Mouse (Mus musculus): ENCODE data around the gene Ndufaf8.

The Ndufaf8 gene

DNA sequence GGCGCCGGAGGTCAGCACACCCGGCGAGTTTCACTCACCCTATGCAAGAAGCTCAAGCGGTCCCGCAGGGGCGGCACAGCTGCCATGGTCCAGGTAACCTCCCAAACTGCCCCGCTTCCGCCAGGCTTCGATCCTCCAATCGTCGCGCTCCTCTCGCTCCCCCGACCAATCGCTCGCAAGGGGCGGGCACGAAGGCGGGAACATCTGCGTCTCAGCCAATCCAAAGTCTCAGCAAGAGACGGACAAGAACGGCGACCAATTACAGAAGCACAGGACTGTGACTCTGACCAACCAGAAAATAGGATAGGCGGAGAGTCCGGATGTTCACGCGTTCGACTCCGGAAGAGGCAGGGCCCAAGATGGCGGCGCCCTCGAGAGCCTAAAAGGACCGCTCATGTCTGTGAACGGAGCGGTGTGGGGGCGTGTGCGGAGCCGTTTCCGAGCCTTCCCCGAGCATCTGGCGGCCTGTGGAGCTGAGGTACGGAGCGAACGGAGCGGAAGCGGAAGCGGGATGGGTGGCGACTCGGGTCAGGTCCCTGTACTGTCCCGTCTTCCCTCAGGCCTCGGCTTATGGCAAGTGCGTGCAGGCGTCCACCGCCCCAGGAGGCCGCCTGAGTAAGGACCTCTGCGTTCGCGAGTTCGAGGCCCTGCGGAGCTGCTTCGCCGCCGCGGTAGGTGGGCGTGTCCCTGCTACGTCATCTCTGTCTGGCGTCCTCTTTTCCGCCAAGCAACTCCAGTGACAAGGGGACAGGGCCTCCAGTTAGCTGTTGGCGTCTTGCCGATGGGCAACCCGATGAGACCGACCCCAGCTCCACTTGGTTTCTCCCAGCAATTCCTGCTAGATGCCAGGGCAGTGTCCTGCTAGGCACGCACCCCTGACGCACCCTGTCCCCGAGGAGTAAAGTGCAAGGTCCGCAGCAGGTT lies at the start of gene Ndufaf8, which contains the start of gene Tepsin:
Gene Ndufaf8, plus strand, starts transcription at position 341 of the 924 bp plus-strand sequence.
Gene Tepsin, minus strand, starts transcription at position 144 of the 924 bp plus-strand sequence.
- DNase-seq (ENCODE audit: inconsistent age in 2 of 2, low spot score in 1 of 2): peak; percentile 99 to 100

DNA sequence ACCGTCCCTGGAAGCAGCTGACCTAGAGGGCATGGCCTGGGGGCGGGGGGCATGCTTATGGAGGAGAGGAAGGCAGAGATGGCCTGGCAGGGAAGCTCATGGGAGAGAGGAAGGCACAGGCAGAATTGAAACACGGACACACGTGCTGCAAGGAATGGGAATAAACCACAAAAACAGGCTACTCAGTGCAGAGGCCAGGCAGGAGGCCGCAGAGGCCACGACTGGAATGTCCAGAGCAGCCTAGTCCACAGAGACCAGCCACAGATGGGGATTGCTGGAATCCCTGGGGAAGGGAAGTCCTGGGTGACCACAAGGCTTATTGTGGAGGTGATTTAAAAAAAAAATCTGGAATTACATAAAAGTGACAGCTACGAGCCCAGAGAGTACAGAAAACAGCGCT lies 49.7 kb upstream of the Ndufaf8 start:
- DNase-seq (ENCODE audit: inconsistent age in 2 of 2, low spot score in 1 of 2): no peak

DNA sequence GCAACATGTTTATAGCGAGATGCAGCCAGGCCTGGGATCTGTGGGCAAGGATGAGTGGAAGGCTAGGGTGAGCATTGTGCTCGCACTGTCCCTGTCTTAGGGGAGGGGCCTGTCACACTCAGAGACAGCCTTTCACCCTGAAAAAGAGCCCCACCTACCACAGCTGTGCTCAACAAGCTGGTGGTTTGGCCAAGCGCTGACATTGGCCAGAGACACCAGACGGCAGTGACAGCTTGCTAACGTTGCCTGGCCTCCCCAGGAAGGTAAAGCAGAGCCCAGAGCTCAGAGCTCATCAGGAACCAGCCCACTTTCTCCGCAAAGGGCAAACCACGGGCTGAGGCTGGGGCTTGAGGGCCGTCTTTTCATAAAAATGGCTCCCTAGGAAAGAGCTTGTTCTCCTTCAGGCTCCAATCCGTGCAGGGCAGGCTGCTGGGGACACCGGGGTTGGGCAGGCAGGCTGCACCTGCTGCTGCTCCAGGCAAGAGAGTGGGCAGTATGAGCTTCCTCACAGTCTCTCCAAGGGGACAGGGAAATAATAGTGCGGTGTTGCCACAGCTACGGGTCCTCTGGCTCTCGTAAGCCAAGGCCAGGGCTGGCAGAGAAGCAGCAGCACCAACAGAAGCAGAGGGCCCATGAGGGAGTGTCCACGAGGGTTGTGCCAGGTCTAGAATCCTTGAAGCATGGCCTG lies 47.5 kb upstream of the Ndufaf8 start:
- peak; percentile 51 to 79 for DNase-seq (ENCODE audit: inconsistent age in 2 of 2, low spot score in 1 of 2)

DNA sequence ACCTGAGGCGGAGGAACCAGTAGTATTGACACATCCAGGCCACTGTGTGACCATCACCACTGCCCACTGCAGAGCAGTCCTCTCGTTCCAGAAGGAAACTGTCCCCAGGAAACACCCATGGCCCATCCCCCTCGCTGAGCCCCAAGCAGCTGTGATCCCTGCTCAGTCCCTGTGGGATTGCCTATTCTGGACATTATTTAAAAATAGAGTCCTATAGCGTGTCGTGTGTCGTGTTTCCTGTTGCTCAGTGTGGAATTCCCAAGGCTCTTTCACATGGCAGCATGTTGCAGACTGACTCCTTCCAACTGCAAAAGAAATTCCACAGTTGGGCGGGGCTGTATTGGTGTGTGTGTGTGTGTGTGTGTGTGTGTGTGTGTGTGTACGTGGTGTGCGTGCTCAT lies 46.5 kb upstream of the Ndufaf8 start:
- no peak for DNase-seq (ENCODE audit: inconsistent age in 2 of 2, low spot score in 1 of 2)

DNA sequence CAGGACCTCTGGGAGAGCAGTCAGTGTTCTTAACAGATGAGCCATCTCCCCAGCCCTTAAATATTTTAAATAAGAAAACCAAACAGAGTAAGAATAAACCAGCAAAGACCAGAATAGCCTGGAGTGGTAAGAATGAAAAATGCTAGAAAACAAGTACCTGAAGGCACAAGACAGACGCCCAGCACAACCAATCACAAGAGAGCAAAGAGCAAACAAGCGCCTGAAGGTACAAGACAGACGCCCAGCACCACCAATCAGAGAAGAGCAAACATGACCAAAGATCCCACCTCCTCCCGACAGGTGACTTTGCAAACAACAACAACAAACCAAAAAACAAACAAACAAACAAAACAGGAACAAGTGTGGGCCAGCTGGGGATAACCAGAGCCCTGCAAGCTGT lies 44.9 kb upstream of the Ndufaf8 start:
- no peak for DNase-seq (ENCODE audit: inconsistent age in 2 of 2, low spot score in 1 of 2)

DNA sequence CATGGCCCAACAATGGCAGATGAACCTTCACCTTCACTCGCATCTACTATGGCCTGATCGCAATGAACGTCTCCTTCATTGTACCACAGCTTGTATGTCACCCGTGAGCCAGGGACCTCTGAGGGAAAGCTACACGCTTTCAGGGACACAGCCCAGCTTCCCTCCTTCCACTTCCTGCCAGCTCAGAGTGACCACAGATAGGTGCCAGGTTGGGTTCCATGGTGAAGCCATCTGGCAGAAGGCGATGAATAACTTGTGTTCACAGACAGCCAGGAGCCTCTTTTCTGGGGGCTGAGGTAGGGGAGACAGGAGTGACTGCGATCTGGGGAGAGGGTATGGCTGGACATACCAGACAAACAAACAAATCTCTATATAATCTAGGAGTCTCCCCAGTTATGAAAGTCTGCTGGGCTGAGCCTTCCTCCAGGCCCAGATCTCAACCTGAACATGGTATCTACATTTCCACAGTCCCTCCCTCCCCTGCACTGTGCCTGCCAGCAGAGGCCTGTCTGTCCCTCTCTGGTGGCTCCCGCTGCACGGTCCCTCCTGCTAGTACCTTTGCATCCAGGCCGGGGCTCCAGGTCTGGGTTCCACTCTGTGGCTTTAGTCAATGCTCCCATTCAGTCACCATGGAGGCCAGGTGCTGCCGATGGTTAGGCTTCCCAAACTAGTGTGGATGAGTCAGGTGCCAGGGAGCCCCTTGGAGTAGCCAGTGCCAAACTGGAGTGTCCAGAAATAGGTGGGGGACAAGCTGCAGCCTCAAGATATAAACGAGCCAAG lies 42.6 kb upstream of the Ndufaf8 start:
- DNase-seq (ENCODE audit: inconsistent age in 2 of 2, low spot score in 1 of 2): no peak

DNA sequence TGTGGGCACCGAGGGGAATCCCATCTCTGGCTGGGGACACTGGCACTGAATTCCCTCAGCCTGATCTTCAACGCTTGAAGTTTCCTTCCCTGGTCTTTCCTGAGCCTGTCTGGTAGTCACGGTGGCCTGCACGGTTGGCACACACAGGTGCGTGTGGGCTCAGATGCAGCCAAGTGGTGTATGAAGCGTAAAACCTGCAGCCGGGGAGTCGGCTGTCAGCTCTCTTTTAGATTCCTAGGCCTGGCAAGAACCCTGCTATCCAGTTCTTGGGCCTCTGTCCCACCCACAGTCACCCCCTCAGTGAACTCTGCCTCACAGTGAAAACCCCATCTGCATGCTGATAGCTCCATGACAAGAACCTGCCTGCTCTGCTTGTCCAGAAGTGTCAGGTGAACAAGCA lies 38.1 kb upstream of the Ndufaf8 start:
- peak in 1 of 2 experiments; percentile 43 for DNase-seq (ENCODE audit: inconsistent age in 2 of 2, low spot score in 1 of 2)

DNA sequence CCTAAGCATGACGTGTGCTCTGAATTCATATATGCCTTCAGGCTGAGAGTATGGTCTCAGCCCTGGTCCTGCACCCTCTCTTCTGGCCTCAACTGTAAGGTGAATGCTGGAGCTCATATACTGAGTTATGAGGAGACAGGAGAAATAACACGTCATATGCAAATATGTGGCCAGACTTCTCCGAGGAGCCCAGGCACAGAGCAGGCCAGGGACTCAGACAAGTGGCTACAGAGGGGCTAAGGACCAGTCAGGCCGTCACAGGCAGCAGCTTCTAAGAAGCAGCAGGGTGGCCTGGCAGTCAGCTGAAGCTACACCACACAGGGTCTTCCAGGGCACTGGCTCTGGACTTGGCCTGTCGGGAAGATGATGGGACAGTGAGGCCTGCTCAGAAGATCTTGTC lies 35.4 kb upstream of the Ndufaf8 start:
- DNase-seq (ENCODE audit: inconsistent age in 2 of 2, low spot score in 1 of 2): no peak

DNA sequence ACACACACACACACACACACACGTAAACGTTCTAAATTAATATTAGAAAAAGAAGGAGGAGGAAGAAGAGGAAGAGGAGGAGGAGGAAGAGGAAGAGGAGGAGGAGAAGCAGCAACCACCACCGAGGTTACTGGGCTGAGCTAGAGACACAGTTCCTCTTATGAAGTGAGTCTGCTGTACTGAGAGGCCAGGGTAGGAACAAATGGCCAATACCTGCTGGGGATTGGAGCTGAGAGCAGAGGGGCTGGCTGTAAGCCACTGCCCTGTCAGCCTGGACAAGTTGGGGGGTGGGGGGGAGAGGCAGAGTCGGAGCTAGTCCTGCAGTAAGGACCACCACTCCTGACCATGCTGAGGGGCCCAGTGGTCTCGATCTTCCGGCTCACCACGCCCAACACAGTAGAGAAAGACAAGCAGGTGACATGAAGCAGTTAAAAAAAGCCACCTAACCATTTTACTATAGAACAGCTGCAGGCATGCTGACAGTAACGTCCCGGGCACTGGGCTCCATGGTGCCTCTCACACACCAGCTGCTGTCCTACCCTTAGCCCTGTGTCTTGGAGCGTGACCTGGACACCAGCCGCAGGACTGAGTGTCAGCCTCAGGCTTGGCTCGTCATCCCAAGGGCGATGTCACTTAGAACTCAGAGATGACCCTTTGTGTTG lies 34.6 kb upstream of the Ndufaf8 start:
- DNase-seq (ENCODE audit: inconsistent age in 2 of 2, low spot score in 1 of 2): no peak

DNA sequence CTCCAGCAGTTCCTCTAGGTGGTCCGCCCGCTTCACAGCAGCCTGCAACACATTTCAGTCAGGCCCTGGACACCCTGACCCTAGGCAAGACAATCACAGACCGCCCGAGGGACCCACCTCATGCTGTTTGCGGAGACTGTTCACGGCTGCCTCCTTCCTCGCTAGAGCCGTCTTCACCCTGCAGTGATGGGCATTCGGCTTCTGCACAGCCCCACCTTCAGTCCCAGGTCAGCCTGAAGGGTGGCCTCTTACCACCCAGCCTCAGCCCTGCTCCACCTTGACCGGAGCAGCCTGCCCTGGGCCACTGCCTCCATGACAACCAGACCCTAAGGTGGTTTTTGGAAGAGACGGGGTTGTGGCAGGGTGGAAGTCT lies 34.1 kb upstream of the Ndufaf8 start:
- no peak for DNase-seq (ENCODE audit: inconsistent age in 2 of 2, low spot score in 1 of 2)

DNA sequence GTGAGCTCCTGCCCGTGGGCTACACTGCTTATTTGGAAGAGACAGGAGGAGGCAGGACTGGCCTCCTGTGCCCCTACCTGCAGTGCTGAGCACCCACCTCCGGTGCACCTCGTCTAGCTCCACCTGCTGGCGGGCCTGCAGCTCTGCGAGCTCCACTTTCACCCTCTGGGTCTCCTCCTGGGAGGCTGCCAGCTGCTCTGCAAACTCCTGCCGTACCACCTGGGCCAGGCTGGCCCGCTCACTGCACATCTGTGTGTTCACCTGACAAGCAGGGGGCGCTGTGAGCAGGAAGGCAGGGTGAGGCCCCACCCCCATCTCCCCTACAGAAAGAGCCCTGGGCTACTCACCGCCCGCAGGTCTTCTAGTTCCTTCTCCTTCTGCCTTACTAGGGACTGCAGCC lies 33.4 kb upstream of the Ndufaf8 start:
- peak; percentile 51 to 75 for DNase-seq (ENCODE audit: inconsistent age in 2 of 2, low spot score in 1 of 2)

DNA sequence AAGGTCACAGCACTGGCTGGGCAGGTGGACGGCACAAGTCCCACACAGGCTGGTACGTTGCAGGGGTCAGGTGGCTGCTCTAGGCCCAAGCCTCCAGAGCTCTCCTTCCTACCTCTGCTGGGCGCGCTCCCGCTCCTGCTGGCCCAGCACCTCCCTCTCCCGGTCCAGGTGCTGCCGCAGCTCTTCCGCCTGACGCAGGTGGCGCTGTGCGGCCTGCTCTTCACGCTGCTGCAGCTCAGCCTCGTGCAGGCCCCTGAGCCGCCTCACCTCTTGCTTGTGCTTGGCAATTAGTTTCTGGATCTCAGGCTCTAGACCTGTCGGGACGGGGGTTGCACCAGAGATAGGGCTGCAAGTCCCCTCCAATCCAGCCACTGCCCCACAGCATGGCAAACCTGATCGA lies 30.9 kb upstream of the Ndufaf8 start:
- DNase-seq (ENCODE audit: inconsistent age in 2 of 2, low spot score in 1 of 2): peak in 1 of 2 experiments; percentile 40

DNA sequence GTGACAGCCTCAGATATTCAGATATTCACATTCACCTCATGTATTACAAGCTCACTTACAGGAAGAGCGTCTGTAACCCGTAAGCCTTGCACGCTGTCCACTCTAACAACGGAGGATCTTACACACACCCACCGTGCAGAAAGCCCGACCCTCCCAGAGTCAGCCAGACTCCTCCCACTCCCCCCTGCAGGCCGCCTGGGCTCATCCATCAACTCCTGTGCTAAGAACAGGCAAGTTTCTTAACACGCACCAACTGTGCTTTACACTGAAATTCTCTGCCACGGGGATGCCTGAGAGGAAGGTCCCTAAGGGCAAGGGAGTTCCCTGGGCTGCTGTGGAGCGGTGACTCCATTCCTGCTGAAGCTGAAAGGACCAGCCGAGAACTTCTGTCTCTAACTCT lies 29.5 kb upstream of the Ndufaf8 start:
- no peak for DNase-seq (ENCODE audit: inconsistent age in 2 of 2, low spot score in 1 of 2)

DNA sequence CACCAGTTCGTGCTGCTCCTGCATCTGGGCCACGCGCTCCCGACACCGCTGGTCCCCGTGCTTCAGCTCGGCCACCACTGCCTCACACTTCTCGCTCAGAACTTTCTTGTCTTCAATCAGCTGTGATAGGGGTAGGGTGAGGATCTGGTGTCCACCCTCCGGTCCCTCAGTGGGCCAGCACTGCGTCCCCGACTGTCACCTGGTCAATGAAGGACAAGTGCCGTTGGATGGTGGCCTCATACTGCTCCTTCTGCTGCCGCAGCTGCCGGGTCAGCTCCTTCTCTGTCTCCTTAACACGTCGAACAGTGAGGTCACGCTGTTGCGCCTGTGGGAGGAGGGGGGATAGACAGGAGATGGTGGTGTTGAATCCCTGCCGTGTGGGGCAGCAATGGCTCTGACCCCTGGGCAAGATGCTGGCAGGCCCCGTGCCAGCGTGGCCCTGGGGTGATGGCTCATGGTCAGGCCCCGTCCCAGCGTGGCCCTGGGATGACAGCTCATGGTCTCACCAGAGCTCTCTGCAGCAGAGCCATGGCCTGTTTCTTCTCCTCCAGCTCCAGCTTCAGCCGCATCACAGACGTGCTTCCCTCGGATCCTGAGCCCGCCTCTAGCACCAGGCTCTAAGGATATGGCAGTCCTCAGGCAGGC lies 28.3 kb upstream of the Ndufaf8 start:
- peak; percentile 84 to 92 for DNase-seq (ENCODE audit: inconsistent age in 2 of 2, low spot score in 1 of 2)

DNA sequence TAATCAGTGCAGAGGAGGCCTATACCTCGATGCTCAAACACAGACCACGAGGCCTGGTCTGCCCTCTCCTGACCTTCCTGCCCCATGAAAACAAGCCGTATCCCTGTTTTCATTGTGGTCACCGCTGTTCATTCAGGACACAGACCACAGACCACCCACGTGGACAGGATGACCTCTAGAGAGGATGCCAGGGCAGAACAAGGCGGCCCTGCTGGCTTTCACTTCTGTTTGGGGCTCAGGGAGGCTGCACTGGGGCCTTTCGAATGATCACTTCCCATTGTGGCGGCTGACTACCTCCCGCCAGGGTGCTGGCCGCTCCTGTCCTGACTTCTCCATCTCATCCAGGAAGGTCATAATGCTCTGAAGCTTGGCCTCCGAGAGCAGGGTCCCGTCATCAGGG lies 27.7 kb upstream of the Ndufaf8 start:
- peak; percentile 52 to 75 for DNase-seq (ENCODE audit: inconsistent age in 2 of 2, low spot score in 1 of 2)

DNA sequence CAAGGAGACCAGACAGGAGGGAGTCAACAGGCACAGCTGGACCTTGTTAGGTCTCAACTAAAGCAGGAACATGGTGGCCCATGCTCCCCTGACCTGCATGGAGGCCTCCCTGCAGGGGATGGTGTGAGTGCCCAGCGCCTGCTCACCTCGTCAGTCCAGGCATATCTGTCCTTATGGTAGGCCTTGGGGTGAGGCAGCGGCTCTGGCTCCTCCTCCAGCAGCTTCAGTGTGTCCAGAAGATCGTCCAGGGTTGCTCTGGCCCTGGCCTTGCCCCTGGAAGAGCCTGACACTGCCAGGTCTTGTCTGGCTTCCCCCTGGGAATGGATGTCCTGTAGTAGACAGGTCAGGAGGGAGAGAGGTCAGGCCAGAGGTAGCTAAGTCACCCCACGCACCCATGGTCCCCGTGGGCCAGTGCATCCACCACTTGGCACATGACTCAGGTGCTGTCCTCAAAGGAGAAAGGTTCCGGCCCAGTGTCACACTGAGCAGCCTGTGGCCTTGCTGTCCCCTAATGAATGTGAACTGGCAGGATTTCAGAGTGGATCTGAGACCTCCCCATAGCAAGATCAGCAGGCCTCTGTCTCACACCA lies 26.9 kb upstream of the Ndufaf8 start:
- peak; percentile 77 to 95 for DNase-seq (ENCODE audit: inconsistent age in 2 of 2, low spot score in 1 of 2)

DNA sequence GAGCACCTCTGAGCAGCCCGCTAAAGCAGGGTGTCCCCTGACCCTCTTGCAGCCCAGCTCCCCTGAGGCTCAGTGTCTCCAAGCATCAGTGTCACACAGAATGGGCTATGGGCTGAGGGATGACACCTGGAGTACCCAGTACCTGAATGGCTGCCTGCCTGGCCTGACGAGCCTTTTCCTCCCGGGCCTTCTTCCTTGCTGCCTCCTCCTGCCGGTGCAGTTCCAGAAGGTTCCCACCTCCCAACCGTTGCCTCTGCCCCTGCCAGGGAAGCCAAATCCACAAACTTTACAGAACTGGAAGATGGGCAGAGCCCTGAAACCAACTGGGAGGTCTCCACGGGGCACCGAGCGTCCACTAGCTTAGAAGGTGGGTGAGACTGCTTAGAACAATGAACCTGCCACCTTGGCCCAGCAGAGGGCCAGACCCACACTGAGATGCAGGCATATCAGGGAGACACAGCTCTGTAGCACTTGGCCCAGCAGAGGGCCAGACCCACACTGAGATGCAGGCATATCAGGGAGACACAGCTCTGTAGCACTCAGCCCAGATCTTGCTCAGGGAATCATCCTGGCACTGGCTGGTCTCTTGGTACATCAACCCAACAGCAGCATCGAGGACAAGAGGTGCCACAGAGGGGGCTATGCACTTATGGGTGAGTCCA lies 25.6 kb upstream of the Ndufaf8 start:
- no peak for DNase-seq (ENCODE audit: inconsistent age in 2 of 2, low spot score in 1 of 2)

DNA sequence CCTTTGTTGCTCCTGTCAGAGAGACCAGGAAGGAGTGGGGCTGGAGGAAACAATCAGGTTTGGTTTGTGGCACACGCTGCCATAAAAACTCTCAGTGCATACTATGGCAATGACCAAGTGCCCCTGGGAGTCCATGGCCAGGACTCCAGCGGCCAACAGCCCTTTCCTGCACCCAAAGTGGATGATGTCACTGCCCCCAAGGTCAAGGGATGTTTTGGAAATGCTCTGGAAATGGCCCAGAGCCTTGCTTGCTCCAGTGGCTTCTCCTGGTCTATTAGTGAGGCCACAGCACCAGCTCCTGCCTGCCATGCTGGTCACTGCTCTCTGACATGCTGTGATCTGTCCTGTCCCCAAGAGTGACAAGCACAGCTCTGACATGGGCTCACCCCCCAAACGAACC lies 22.5 kb upstream of the Ndufaf8 start:
- DNase-seq (ENCODE audit: inconsistent age in 2 of 2, low spot score in 1 of 2): peak; percentile 90 to 96

DNA sequence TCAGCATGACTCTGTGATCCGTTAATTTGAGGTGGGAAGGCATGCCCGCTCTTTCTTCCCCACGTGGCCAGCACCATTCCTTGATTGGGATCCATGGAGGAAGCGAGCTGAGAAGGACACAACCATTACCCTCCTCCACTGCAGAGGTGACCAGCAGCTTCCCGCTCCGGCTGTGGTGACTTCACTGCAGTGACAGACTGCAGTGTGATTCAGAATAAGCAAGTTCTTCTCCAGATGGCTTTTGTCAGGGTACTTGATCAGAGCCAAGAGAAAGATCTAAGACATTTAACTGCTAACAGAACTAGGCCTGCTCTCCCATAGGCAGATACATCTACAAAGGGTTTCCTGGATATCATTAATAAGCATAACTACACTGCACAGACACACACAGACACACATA lies 18.4 kb upstream of the Ndufaf8 start:
- no peak for DNase-seq (ENCODE audit: inconsistent age in 2 of 2, low spot score in 1 of 2)

All from adrenal gland, adult (tissue).